Mouse (Mus musculus) testis, adult 2 months (tissue): ENCODE data around the gene Ltbp1.

ENCODE experiments used
- CTCF ChIP-seq: fragments of 200-500 bp; IDR thresholded peaks from 2 replicates; pipeline ENCODE4 v1.5.1; 2012; ENCODE audit warnings: low read depth, mild to moderate bottlenecking, inconsistent platforms, low read length, moderate library complexity; ENCODE audit not compliant: control insufficient read depth, insufficient read depth, insufficient replicate concordance
- POLR2A ChIP-seq: fragments of 200-500 bp; IDR thresholded peaks from 2 replicates; pipeline ENCODE4 v1.6.1; 2012; ENCODE audit warnings: low read depth, mild to moderate bottlenecking, inconsistent platforms, low read length, moderate library complexity; ENCODE audit not compliant: control insufficient read depth

GRCm38 (mm10) chr17:74993726-74994581 lies 11.4 kb upstream of the Ltbp1 start:
- TF ChIP-seq POLR2A (no peak), CTCF (no peak)
